Comparison of ENCODE assay signal across 11 mouse cellular contexts in the genomic region with DNA sequence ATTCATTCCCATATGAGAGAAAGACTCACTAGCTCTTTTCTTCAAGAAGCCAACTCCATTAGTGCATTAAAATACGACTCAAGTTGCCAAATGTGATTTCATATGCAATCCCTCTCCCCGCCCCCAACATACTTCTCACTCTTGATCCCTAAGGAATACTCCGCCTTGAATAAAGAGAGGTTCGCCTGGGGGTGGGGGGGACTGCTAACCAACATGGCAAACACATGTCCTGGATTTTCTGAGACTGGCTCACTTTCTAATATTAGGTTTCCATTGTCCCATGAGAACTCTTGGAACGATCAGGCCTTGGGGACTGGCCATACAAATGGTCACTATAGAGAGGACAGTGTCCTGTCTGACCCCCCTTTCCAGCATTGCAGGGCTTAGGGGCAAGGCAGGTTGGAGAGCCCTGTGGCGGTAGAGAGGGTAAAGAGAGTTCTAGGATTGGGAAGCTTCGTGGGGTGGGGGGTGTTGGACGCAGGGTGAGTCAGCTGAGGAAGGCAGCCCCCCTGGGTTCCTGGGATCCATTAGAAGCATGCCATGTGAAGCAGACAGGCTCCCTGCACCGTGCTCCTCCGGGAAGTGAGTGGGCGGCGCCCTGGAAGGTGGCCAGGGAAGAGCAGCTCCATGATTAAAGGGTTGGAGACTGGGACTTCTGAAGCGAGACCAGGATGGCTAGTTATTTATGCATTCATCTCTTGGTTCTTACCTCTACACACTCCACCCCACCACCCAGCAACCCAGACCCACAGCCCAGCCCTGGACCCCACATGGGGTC.
A peak's percentile ranks its signal among the peaks of the same experiment; 100 is the strongest.
DNase-seq lines count a peak whose midpoint lies in the region; ATAC-seq and TF ChIP-seq lines count a peak whose summit lies in the region.
"Had no signal": no experiment of that assay in that cellular context is flagged by ENCODE, and none has a peak within 500 bp of the region (broad histone marks: within the 10 kb centered on the region; RNA-seq: fewer than 3 reads in every experiment).

No protein-coding gene starts in this region.

- DNase-seq in adrenal gland, postnatal 25 days, result peak; percentile 13
- no peak for DNase-seq in adrenal gland, adult 8-10 months
- peak; percentile 59 for DNase-seq in lung, embryonic 14.5 days
- no peak for DNase-seq in lung, adult 2 months
- peak; percentile 68 for DNase-seq in heart, postnatal 4 days
- no peak for DNase-seq in thymus, postnatal 10 days (ENCODE audit: low spot score in 2 of 2)
- no peak for DNase-seq in spleen, postnatal 10 days (ENCODE audit: low spot score in 2 of 2)
- DNase-seq: liver, embryonic 13.5 days had no signal

- H3K4me1 ChIP-seq in lung, embryonic 14.5 days (ENCODE audit: insufficient read depth), result peaks cover 38% of the 10 kb centered on the region
- H3K4me1 ChIP-seq in lung, adult 2 months (ENCODE audit: control insufficient read depth, insufficient read depth, low read length), result peaks cover 3% of the 10 kb centered on the region; the same call in 1 of the 2 replicates
- H3K4me1 ChIP-seq in embryonic facial prominence, embryonic 13.5 days, result peaks cover 67% of the 10 kb centered on the region
- H3K4me1 ChIP-seq: liver, embryonic 13.5 days had no signal

- no peaks in the 10 kb centered on the region for H3K9me3 ChIP-seq in lung, embryonic 14.5 days (ENCODE audit: low read depth, low read length)
- H3K9me3 ChIP-seq in embryonic facial prominence, embryonic 13.5 days, result no peaks in the 10 kb centered on the region
- H3K9me3 ChIP-seq: heart, embryonic 15.5 days; liver, embryonic 13.5 days had no signal

- H3K27ac ChIP-seq in lung, embryonic 14.5 days (ENCODE audit: low read depth), result peak overlapping the region; percentile 44; the same call in 1 of the 2 replicates
- peak overlapping the region; percentile 89 for H3K27ac ChIP-seq in embryonic facial prominence, embryonic 13.5 days
- H3K27ac ChIP-seq: layer of hippocampus, adult 2 months; liver, embryonic 13.5 days had no signal

- no peak for TF ChIP-seq CTCF in lung, embryonic 14.5 days (IDR thresholded peaks at IDR 0.05; ENCODE audit: low read depth)
- TF ChIP-seq CTCF in lung, adult 2 months (IDR thresholded peaks at IDR 0.05; ENCODE audit: insufficient read depth, low read length), result no peak

- TF ChIP-seq POLR2A in lung, adult 2 months (IDR thresholded peaks at IDR 0.05; ENCODE audit: borderline replicate concordance, extremely low read depth, low read depth, low read length), result no peak

- H3K4me3 ChIP-seq in lung, embryonic 14.5 days (ENCODE audit: low read depth, low read length), result no peak overlapping the region
- H3K4me3 ChIP-seq in lung, adult 2 months (replicated peaks; ENCODE audit: extremely low read depth, low read depth, low read length), result no peak overlapping the region
- no peak overlapping the region for H3K4me3 ChIP-seq in embryonic facial prominence, embryonic 13.5 days
- H3K4me3 ChIP-seq: heart, embryonic 15.5 days; layer of hippocampus, adult 2 months; liver, embryonic 13.5 days had no signal

- no peaks in the 10 kb centered on the region for H3K36me3 ChIP-seq in lung, embryonic 14.5 days (ENCODE audit: insufficient read depth)
- no peaks in the 10 kb centered on the region for H3K36me3 ChIP-seq in embryonic facial prominence, embryonic 13.5 days
- H3K36me3 ChIP-seq: heart, embryonic 15.5 days; liver, embryonic 13.5 days had no signal

- no peak overlapping the region for H3K9ac ChIP-seq in lung, embryonic 14.5 days
- H3K9ac ChIP-seq in embryonic facial prominence, embryonic 13.5 days, result no peak overlapping the region
- H3K9ac ChIP-seq: heart, embryonic 15.5 days; liver, embryonic 13.5 days had no signal

- 54% methylated on average over 13 of the region's 13 CpGs for WGBS in lung, embryonic 14.5 days
- WGBS in lung, adult 2 months, result 55% methylated on average over 13 of the region's 13 CpGs
- 31% methylated on average over 13 of the region's 13 CpGs for WGBS in embryonic facial prominence, embryonic 13.5 days

- peak; percentile 14; the same call in 1 of the 2 replicates for ATAC-seq in lung, embryonic 14.5 days (ENCODE audit: insufficient read depth)
- 0 out of 2 replicates have a peak, but pooled peaks have one; percentile 29 for ATAC-seq in embryonic facial prominence, embryonic 13.5 days (ENCODE audit: insufficient number of reproducible peaks, insufficient read depth, low FRiP score, low TSS enrichment, low read depth)

- no peaks in the 10 kb centered on the region for H3K27me3 ChIP-seq in lung, embryonic 14.5 days (ENCODE audit: insufficient read depth, low read length)
- H3K27me3 ChIP-seq in embryonic facial prominence, embryonic 13.5 days, result no peaks in the 10 kb centered on the region
- H3K27me3 ChIP-seq: heart, embryonic 15.5 days had no signal

- no peak overlapping the region for H3K4me2 ChIP-seq in lung, embryonic 14.5 days
- peak overlapping the region; percentile 33 for H3K4me2 ChIP-seq in embryonic facial prominence, embryonic 13.5 days
- H3K4me2 ChIP-seq: liver, embryonic 13.5 days had no signal

Comparison
In these comparisons a context has a peak if more than half of its experiments do, and no peak if none do; other contexts are left out.
1. DNase-seq: peak in adrenal gland, postnatal 25 days (single experiment), lung, embryonic 14.5 days (single experiment) and heart, postnatal 4 days (single experiment); none in adrenal gland, adult 8-10 months (single experiment), lung, adult 2 months (single experiment), thymus, postnatal 10 days (0 of 2) and spleen, postnatal 10 days (0 of 2).